Mouse (Mus musculus): Measurements from ENCODE around the gene Kcnk6.
"Not testable (repeated sequence)": the region's sequence is repeated elsewhere in the genome, so short reads cannot be mapped to it uniquely, and the experiment has no call there.

The Kcnk6 gene

DNA sequence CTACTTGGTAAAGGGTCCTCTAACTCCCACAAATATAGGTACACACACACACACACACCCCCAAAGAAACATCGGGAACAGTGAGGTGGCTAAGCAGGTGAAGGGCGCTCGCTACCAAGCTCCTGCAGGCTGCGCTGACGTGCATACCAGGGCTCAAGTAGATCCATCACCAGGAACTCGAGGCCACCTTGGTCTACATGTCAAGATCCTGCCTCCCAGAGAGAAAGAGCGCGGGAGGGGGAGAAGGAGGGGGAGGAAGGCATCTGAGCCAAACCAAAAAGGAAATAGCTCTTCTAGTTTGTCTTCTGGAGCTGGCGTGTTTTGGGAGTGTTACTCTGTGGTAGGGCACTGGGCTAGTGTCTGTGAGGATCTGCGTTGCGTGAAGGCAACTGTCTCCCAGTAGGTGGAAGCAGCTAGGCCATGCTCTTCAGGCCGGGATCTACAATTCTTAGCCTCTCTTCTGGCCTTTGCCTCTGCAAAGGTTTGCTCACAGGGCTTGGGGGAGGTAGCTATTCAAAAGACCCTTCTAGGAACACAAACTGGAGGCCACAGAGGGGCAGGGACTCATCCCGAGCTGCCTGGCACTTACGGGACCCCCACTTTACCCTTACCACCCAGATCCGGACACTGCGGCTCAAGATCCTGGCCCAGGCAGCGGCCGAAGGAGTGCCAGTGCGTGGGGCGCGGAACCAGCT, 14.5 kb upstream of the Kcnk6 start:
- DNase-seq (ENCODE audit: low read depth, low spot score), result no peak

DNA sequence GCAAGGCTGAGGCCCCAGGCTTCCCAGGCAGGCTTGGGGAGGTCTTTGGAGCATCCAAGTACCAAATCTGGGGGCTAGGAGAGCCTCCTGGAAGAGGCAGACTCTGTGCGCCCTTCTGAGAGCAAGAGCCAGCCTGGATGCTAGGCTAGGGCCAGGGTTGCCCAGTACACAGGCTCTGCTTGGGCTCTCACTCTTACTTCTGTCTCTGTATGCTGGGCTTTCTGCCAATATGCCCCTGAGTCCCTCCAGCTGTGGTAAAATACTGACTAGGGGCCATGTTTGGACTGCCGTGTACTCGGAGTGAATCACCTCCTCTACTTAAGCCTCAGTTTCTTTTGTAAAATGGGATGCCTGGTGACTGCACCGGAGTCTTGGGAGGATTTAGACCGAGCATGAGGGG, 13.7 kb upstream of the Kcnk6 start:
- no peak for DNase-seq (ENCODE audit: low read depth, low spot score)

DNA sequence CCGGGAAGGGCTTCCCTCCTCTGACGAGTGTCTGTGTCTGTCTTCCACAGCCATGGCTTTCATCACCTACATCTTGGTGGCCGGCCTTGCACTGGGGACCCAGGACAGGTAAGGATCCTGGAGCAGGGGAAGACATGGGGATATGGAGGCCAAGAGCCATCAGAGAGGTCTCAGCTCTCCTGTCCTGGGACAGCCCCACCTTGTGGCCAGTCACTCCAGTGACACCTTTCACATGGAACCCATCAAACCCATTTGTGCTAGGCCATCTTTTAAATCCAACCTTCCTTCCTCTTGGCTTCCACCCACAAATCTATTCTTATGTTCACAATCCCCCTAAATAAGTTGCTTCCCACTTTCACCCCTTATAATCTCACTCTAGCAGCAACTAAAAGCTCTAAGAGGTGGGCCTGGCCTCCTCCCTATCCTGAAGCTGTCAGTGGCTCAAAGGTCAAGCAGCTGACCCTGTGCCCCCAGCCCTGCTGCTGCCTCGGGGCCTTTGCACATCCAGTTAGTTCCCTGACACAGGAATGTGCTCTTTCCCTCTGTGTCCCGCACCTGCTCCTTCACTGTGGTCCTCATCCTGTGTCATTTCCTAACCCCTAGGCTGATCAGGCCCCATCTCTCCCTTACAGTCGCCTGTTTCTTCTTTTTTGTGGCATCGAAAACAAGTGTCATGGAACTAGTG, 12.6 kb upstream of the Kcnk6 start:
- DNase-seq (ENCODE audit: low read depth, low spot score), result no peak

- peak; percentile 99 for DNase-seq (ENCODE audit: low read depth, low spot score)
Observed at GRCm38 (mm10) chr7:29238019-29238967, 6.0 kb upstream of the Kcnk6 start, which contains the start of gene Yif1b. Yif1b (plus strand) TSS chr7:29238329.

DNA sequence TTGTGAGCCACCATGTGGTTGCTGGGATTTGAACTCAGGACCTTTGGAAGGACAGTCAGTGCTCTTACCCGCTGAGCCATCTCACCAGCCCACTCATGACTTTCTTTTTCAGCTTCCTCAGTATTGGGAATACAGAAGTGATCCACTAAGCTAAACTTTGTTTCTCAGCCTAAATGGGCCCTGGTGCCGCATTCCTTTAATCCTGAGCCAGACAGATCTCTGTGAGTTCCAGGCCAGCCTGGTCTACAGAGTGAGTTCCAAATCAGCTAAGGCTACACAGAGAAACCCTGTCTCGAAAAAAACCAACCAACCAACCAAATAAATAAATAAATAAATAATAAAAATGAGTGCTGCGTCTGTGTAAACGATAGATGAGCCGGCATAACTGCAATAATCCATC, 5.3 kb upstream of the Kcnk6 start:
- DNase-seq (ENCODE audit: low read depth, low spot score), result not testable (repeated sequence)

DNA sequence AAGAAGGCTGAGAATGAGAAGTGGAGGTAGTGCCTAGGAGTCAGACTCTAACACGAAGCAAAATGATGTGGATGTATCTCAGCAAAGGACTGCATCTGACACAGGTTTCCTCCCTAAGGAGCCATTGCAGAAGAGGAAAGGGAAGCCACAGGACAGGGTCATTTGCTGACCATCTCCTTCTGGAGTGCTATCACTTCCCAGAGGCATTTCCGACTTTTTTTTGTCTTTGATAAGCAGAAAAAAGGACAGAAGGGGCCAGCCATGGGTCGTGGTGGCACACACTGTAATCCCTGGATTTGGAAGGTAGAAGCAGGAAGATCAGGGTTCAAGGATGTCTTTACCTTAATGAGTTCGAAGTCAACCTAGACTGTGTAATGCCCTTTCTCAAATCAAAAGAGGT, 4.3 kb upstream of the Kcnk6 start:
- DNase-seq (ENCODE audit: low read depth, low spot score), result no peak

- no peak for DNase-seq (ENCODE audit: low read depth, low spot score)
Observed at GRCm38 (mm10) chr7:29234661-29235060, 2.3 kb upstream of the Kcnk6 start.

DNA sequence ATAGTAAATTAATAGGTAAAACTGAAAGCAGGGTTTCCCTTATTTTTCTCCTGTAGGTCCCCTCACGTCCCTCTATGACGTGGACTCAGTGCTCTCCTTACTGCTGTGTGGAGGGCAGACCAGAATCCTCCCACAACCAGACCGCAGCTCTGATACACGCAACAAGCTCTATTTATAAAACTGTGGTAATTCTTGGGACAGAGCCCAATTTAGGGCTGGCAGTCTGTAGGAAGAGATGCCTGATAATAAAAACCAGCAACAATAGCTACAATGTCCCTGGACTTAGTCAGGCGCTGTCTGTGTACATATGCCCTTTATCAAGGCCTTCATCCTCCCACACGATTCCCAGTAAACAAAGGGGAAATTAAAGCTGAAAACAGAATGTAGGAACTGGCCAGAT, 1.4 kb upstream of the Kcnk6 start:
- no peak for DNase-seq (ENCODE audit: low read depth, low spot score)

- DNase-seq (ENCODE audit: low read depth, low spot score), result no peak
Observed at GRCm38 (mm10) chr7:29231517-29231916, 798 bp downstream of the Kcnk6 start.

GRCm38 (mm10) chr7:29230560-29230959, 1.8 kb downstream of the Kcnk6 start:
- no peak for DNase-seq (ENCODE audit: low read depth, low spot score)

DNA sequence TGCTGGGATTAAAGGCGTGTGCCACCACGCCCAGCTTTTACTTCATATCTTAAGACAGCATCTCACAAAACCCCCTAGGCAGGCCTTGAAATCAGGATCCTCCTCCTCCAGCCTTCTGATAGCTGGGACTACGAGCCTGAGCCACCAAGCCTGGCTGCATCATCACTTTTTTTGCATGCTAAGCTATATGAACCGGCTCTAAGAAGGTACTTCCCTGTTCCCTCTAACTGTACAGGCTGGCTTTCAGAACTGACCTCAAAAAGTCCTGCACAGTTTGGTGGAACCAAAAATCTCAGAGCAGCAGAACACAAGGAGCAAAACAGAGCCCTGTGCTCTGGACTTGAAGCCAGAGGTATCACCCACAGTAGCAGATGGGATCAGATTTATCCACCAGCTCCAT, 4.1 kb downstream of the Kcnk6 start:
- no peak for DNase-seq (ENCODE audit: low read depth, low spot score)

DNA sequence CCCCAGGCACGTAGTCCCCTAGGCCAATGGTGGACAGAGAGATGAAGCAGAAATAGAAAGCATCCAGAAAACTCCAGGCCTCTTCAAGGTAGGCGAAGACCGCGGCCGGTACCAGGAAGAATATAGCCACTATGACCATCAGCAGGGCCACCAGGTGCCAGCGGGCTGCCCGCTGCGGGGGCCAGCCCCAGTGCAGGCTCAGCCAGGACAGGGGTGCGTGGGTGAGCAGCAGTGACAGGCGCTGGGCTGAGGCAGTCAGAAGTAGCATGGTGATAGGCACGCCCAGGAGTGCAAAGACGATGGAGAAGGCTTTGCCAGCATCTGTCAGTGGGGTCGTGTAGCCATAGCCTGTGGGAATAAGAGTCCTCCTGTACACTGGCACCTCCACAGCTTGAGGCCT, 6.8 kb downstream of the Kcnk6 start:
- DNase-seq (ENCODE audit: low read depth, low spot score), result no peak

DNA sequence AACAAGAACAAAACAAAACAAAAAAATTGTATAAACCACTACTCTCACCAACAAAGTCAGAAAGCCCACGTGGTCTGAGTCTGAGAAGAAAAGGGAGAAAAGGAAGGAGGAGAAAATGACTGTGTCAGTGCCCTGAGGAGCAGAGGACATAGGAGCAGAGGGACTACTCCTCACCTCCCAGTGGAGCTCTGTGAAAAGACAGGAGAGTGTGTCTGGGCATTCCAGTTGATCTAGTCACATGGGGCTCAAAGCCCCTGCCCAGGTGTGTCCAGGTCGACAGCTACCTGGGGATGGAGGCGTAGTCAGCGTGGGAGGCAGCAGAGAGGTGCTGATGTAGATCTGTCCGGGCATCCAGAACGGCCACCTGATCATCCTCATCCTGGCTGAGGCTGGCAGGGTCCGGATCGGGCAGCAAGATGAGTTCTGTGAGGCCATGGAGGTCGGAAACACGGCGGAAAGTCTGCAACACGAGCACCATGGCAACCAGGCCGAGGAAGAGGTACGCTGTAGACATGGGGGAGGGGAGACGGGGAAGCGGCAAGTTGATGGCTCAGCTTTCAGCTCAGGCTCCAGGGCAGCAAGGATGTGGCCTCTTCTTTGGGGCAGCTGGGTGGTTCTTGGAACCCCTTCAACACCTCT, 7.4 kb downstream of the Kcnk6 start:
- no peak for DNase-seq (ENCODE audit: low read depth, low spot score)

GRCm38 (mm10) chr7:29214846-29215245, 17.5 kb downstream of the Kcnk6 start:
- DNase-seq (ENCODE audit: low read depth, low spot score), result no peak

DNA sequence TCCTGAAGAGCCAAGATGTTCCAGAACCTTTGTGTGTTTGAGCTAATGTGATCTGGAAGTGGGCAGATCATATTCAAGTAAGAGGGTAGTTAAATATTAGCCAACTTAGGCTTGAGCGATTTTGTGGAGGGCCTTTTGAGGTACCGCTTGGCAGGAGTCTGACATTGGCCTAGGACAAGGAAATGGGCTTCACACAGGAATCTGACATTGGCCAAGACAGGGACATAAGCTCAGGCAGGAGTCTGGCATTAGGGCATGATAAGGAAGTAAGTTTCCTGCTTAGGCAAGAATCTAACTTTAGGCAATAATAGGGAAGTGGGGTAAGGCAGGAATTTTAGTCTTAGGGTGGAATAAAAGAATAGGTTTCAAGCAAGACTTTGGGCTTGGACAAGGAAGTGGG, 18.1 kb downstream of the Kcnk6 start:
- no peak for DNase-seq (ENCODE audit: low read depth, low spot score)

GRCm38 (mm10) chr7:29213675-29214082, 18.6 kb downstream of the Kcnk6 start, which contains the start of gene Catsperg1:
Catsperg1 (minus strand) TSS chr7:29214035.
- peak; percentile 46 for DNase-seq (ENCODE audit: low read depth, low spot score)

DNA sequence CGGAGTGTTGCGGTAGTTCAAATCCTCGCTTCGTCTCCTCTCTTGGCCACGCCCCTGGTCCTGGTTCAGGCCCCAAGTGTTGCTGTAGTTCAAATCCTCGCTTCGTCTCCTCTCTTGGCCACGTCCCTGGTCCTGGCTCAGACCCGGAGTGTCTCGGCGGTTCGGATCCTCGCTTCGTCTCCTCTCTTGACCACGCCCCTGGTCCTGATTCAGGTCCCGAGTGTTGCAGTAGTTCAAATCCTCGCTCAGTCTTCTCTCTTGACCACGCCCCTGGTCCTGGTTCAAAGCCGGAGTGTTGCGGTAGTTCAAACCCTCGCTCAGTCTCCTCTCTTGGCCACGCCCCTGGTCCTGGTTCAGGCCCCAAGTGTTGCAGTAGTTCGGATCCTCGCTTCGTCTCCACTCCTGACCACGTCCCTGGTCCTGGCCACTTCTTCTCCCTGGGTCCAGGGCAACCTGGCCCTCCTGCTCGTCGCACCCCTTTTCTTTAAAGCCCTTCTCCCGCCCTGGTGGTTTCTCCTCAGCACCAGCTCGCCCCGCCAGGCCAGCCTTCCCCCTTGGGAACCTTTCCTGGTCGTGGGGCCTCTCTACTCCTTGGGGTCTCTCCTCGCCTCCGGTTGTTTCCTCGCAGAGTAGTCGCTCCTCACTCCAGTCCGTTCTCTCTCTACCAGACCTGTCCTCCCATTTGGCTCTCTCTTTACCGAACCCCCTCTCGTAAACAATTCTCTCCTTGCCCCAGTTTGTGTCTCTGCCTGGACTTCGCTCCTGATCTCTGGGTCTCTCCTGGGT, 19.3 kb downstream of the Kcnk6 start:
- DNase-seq (ENCODE audit: low read depth, low spot score), result not testable (repeated sequence)

DNA sequence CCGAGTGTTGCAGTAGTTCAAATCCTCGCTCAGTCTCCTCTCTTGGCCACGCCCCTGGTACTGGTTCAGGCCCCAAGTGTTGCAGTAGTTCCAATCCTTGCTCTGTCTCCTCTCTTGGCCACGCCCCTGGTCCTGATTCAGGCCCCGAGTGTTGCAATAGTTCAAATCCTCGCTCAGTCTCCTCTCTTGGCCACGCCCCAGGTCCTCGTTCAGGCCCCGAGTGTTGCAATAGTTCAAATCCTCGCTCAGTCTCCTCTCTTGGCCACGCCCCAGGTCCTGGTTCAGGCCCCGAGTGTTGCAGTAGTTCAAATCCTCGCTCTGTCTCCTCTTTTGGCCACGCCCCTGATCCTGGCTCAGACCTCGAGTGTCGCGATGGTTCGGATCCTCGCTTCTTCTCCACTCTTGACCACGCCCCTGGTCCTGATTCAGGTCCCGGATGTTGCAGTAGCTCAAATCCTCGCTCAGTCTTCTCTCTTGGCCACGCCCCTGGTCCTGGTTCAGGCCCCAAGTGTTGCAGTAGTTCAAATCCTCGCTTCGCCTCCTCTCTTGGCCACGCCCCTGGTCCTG, 20.0 kb downstream of the Kcnk6 start:
- DNase-seq (ENCODE audit: low read depth, low spot score), result no peak

DNA sequence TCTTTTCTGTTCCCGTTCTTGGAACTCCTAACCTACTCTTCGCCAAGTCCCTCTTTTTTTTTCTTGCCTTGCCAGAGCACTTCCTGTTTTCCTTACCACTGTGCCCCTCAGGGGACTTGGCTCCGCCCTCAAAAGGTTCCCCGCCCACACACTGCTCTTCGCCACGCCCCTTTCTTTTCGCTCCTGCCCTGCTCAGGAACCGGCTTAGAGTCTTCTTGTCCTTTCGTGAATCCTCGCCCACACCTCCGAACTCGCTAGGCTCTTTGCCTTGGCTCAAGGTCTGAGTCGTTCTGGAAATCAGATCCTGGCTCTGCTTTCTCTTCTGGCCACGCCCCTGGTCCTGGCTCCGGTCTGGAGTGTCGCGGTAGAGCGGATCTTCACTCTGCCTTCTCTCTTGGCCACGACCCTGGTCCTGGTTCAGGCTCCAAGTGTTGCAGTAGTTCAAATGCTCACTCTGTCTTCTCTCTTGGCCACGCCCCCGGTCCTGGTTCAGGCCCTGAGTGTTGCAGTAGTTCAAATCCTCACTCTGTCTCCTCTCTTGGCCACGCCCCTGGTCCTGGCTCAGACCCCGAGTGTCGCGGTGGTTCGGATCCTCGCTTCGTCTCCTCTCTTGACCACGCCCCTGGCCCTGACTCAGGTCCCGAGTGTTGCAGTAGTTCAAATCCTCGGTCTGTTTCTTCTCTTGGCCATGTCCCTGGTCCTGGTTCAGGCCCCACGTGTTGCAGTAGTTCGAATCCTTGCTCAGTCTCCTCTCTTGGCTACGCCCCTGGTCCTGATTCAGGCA, 20.7 kb downstream of the Kcnk6 start:
- peak; percentile 67 for DNase-seq (ENCODE audit: low read depth, low spot score)

- not testable (repeated sequence) for DNase-seq (ENCODE audit: low read depth, low spot score)
Observed at GRCm38 (mm10) chr7:29211013-29211412, 21.3 kb downstream of the Kcnk6 start.
